Mouse (Mus musculus) heart, postnatal 36 days (tissue): ENCODE measurements around the gene Exo5. TPM values are rescaled to one million over a fixed set of nuclear protein-coding genes. Genes with fewer than 3 reads are reported as not detected.

Experiments used
- DNase-seq, 2 experiments: peaks; one replicate each; pipeline ENCODE4 v3.0.0; 2021 to 2022
- intact Hi-C: fragments of 180-260 bp; cut with DNase I; formaldehyde crosslinking; loops from one replicate; pipeline ENCODE4 v1.15.1; 2025
- total RNA-seq, 2 experiments: library from RNA; stranded (reverse); gene quantifications; 2 replicates each; pipeline ENCODE4 v1.2.3; 2021

Gene Exo5
- total RNA-seq, 2 experiments from 2014 or later, result 2.7 to 5.0 TPM

DNA sequence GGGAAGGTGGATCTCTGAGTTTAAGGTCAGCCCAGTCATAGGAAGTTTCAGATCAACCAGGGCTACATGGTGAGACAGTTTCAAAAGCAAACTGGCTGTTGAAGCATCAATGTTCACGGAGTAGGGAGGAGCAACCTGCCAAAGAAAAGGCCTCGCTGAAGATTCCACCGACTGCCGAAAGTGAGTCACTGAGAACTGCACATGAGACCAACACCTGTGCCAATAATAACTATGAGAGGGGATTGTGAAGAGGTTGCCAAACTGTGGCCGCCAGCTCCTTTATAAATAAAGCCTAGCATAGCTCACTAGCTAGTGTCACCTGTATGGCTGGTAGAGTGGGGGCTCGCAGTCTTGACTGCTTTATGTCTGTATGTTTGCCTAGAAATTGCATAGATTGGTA, 13.7 kb downstream of the Exo5 start:
- no peak for DNase-seq
- intact Hi-C loops, result no loop called here

DNA sequence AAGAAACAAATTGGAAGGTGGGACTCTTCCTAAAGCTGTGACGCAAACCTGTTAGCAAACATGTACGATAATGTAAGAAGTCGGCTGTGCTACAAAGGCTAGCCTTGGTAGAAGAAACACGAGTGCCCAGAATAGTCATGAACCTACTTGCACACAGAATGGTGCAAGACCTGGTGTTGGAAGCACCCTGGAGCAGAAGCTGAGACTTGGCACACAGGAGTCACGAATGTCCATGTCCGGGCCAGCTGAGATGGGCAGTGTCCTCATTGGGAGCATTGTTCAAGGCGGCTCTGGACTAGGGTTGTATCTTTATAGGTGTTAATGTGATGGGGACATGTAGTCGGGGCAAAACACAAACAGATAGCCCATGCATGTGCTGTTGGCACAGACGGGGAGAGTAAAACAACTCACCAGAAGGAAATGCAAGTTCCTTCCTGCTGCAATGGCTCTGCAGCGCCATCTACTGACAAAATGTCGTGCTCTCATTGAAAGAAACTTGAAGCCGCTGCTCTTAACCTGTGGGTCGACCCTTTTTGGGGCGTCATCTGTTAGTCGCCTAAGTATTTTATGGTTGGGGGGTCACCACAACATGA, 15.2 kb downstream of the Exo5 start:
- intact Hi-C loops, result loop anchor here (2.0 kb wide), 1 partner anchor 59 kb away; no protein-coding TSS in a partner anchor
- peak; percentile 34 to 63 for DNase-seq

DNA sequence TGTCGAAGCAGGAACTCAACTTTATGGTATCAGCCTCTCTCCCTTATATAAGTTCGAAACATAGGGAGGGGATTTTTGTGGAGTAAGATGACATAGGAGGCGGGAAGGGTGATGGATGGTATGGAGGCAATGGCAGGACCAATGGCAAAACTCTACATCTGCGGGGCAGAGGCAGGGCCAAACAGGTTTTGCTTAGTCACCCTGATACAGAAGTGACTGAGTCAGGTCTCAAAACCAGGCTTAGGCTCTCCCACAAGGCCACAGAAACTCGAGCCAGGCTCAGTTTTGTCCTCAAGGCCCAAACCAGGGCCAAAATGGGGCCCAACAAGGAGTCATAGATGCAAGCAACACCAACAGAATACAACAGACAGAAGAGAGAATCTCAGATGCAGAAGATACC, 19.2 kb downstream of the Exo5 start:
- DNase-seq, result no peak
- intact Hi-C loops, result no loop called here

DNA sequence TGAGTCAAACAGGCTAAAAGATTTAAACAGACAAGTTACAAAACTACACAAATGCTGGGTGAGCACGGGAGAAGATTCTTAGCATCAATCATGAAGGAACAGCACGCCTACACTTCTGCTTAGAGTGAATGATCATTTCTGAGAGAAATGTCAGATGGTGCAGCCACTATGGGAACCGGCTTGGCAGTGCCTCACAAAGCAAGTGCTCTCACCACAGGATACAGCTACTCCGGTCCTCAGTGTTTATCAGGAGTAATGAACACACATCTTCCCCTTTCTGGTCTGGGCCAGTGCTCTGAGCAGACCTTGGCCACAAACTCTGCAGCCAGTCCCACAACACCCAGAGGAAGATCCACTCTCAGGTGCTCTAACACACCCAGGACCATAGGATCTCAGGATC, 20.3 kb downstream of the Exo5 start:
- intact Hi-C loops, result no loop called here
- no peak for DNase-seq

DNA sequence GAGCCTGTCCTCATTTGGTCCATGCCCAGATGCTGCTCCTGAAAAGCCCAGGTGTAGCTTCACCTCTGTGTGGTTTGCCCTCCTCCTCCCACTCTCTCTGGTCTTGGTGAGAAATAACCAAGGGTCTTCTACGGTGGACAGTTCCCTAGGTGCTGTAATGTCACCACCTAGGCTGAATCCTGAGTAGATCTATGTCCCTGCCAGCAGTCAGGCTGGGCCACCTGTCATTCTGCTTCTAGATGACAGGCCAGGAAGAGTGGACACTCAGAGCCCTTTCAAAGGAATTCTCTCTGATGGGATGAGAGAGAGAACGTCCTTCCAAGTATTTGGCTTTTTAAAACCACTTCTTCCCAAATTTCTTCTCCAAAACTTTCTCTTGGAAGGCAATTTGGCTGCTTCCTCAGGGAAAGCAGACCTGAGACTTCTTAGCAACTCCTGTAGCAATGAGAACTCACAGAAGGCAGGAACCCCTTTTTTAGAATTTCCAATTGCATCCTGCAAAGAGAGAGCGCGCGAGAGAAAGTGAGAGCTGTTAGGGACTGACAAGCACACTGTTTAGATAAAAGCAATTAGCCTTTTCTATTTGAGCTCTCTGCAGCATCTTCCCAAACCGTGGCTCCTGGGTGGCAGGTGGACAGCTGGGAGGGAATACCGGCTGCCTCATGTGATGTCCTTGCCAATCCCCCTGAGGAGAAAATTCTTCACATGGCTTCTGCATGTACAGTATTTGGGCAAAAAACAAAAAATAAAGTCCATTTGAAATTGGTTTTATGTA, 28.8 kb downstream of the Exo5 start:
- intact Hi-C loops, result no loop called here
- no peak for DNase-seq

DNA sequence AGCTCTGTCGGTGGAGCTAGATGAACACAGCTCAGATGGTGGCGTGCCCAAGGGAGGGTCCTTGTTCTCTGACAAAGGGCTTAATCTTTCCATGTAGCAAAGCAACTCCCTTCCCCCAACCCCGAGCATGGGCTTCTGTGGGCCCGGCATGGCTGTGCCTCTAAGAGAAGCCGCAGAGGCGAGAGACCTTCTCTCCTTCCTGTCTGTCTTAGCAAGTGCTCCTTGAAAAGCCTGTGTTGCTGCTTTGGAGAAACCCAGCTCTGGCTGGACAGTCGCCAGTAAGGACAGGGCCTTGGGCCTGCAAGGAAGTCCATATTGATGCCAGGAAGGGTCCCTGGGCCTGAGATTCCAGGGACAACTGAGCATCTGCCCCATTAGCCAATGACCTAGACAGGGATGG, 29.6 kb downstream of the Exo5 start:
- intact Hi-C loops, result no loop called here
- DNase-seq, result no peak

DNA sequence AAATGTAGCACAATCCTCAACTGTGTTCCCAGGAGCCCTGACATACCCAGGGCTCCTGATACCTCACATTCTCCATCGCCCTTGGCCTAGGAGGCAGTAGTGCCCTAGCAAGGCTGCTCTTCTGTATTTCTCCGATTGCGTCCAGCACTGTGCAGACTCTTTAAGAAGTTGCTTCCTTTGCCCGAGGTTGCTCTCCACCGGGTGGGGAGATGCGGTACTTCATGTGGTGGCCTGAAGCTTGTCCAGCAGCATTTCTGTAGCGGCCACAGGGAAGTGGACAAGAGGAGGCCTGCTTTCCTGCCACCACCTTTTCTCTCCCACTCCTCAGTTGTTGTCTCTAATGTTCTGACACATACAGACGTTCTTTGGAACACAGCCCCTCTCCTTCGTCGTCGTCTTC, 30.2 kb downstream of the Exo5 start:
- intact Hi-C loops, result no loop called here

DNA sequence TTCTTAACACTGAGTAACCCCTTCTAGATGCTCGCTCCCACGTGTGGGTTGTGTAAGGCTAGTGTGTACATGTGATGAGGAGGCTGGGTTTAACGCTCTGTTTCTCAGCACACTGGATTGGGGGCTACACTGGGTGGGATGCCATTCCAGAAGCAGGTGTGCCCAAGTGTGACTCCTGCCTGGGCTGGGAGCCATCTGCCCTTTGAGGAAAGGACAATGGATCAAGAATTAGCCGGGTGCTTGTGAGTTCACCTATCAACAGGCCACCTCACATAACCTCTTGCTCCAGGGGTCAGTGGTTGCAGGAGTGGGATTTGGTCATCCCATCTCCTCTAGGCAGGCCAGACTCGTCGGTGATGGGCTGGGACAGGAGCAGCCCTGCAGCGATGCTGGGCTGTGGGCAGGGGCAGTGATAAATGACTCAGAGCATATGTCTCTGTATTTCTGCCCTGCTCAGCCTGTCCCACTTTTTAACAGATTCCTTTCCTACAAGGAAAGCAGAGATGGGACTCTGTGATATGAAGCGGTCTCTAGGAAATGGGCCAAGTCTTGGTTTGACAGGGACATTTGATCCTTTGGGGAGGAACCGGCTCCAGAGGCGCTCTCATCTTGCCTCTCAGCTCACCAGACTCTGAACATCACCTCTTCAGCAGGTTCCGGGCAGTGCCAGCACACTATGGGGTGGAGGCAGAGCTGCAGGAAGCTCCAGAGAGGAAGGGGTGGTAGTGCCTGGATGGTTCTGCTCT, 31.0 kb downstream of the Exo5 start:
- intact Hi-C loops, result no loop called here
- DNase-seq, result no peak

More for the DNA sequence above, 30.2 kb downstream of the Exo5 start:
- no peak for DNase-seq

DNA sequence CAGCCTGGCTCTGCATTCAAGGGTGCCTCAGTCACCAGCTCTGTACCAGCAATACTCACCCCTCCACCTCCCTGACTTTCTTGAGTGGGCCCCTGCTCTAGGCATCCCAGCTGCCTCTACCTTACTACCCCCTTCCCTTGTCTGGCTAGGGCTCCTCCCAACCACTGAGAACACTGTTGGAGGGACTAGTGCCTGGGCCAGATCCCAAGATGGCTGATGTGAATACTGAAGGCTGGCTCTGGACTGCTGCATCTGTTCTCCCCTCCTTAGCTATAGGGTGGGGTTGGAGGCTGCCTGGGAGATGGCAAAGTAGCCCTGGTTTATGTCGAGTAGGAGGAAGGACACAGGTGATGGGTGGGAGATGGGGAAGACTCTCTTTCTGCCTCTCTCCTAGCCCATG, 32.3 kb downstream of the Exo5 start:
- intact Hi-C loops, result no loop called here
- no peak for DNase-seq

DNA sequence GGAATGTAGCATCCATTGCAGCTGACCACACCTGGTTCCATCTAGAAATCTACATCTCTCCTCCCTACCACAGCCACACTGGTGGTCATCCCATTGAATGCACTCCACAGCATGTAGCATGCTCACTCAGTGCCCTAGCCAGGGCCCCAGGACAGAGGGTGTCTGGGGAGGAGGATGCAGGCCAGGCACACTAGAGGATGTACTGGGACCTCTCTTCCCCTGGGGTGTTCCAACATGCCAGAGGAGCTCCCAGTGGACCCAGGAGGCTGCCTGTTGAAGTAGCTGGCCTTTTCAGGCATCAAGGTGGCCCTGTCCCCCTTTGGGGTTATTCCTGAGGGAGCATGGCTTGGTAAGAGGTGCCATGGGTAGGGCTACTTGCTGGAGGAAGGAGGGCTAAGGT, 32.9 kb downstream of the Exo5 start:
- DNase-seq, result no peak
- intact Hi-C loops, result no loop called here

DNA sequence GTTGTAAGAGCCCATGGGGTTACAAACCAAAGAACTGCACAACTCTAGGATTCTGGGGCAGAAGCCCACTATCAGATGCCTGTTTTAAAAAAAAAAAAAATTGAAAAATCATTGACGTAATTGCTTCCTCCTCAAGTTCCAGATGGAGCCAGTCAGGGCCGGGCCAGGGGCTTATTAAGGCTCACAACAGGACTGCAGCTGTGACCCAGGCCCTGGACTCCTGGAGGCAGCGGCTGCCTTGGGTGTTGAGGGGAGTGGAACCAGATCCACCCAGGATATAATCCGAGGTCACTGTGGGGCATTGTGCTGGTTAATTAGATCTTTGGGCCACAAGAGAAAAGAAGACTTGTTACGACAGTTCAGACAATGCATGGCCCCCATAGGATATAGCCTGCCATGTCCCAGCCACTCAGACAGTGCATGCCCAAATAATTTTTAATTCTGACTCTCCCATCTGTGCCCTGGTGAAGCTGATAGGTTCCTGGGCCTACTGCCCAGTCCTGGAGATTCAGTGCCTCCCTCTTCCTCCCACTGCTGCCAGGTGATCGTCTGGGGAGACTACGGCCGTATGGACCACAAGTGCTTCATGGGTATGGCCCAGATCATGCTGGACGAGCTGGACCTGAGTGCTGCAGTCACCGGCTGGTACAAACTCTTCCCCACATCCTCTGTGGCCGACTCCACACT, 33.9 kb downstream of the Exo5 start:
- intact Hi-C loops, result no loop called here
- no peak for DNase-seq

DNA sequence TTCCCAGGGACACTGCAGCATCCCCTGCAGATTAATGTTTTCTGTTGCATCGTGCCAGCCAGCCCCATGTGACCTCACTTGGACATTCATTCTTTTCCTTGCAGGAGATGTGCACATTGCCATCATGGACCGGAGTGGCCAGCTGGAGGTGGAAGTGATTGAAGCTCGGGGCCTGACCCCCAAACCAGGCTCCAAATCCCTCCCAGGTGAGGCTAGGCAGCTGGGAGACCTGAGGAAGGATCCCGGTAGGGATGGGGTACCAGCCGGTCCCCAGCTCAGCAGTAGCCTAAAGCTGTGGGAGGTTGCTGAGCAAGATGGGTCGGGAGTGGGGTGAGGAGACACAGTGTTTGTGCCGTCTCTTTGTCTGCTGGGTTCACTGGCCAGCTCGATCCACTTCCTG, 35.9 kb downstream of the Exo5 start:
- DNase-seq, result no peak
- intact Hi-C loops, result loop anchor here (5.0 kb wide), 2 partner anchors 207 to 297 kb away; no protein-coding TSS in a partner anchor

DNA sequence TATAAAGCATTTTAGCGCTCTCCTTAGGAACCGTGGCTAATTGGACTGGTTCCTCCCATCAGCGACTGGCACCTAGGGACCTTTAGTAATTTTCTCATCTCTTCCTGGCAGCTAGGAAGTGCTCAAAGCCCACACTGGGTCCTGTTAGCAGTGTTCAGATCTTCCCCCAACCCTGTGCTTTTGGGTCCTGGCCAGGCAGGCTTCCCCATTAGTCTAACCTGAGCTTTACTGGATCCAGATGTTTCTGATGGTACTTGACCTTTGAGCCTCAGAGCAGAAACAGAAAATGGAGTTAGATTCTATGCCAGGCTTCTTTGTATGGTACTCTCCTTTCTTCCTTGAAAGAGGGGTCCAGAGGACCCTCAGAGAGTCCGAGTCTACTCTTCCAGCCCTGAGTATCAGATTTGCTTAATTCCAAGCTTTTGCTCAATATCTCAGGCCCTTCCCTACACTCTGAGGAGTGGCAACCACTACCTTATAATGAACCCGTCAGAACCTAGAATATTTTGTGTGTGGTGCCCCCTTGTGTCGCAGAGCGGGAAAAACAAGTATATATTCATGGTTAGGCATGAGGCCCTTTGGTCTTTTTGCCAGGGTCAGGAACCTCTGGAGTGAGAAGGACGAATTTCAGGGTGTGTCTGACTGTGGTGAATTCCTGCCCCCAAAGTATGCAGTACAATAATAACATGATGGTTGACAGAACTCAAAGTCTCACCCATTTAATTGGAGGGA, 37.3 kb downstream of the Exo5 start:
- DNase-seq, result peak; percentile 44 to 45
- intact Hi-C loops, result loop anchor here (2.0 to 5.0 kb wide), 3 partner anchors 35 to 295 kb away; no protein-coding TSS in a partner anchor

DNA sequence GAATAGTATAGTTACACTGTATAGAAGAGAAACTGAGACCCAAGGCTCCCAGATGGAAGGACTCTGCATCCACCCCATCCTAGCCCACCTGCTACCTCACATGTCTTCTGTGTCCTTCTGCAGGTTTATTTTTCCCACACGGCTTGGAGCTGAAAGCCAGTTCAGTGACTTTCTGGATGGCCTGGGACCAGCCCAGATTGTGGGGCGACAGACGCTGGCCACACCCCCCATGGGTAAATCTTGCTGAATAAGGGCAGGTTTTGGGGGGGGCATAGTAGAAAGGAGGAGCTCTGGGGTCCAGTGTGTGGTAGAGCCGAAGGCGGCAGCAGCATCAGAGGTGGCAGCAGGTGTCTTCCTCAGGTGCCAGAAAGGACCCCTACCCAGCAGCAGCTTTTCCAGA, 38.0 kb downstream of the Exo5 start:
- intact Hi-C loops, result loop anchor here (2.0 to 5.0 kb wide), 3 partner anchors 34 to 295 kb away; no protein-coding TSS in a partner anchor
- DNase-seq, result no peak

DNA sequence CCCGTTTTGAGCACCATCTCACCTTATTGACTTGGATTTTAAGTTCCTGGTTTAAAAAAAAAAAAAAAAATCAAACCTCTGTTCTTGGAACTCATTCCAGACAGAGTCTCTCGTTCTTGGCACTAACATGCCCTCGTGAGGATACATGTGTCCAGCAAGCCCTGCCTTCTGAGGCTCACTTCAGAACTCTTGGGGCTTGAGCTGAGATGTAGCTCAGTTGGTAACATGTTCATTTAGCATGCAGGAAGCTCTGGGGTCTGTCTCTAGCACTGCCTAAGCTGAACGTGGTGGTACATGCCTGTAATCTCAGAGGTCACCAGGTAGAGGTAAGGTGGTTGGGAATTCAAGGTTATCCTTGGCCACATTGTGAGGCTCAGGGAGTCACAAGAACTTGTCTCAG, 38.7 kb downstream of the Exo5 start:
- intact Hi-C loops, result loop anchor here (2.0 to 5.0 kb wide), 3 partner anchors 33 to 294 kb away; no protein-coding TSS in a partner anchor
- no peak for DNase-seq

DNA sequence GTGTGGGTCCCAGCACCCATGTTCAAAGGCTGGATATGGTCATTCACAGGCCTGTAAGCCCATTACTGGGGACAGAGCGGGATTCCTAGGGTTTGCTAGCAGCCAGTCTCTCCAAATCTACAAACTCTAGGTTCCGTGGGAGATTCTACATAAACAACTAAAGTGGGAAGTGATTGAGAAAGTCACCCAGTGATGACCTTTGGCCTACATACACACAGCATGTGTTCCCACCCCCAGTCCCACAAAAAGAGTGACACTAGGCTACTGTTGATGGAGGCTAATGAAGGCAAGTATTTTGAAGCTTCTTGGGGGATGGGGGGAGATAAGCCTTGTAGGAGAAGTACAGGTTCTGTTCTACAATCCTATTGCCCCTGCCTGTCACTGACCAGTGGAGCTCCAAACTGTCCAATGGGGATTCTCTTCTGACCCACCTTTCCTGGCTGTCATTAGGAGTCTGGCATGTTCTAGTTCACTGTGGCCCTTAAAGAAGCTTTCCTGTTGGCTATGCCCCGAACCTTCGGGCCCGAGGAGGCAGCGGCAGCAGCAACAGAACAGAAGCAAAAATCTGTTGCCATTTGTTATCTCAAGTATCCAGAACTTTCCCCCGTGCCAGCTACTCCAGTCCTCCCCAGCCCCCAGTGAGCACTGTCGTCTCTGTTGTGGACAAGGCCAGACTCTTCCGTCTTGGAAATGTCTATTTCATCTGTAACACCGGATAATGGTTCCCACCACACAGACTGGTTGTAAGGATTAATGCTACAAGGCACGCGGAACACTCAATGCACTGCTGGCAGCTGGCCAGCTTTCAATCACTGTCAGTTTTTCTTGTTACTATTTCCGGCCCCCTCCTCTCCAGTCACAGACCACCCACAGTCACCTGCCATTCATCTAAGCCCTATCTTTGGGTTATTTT, 39.4 kb downstream of the Exo5 start:
- intact Hi-C loops, result loop anchor here (2.0 to 5.0 kb wide), 3 partner anchors 33 to 293 kb away; no protein-coding TSS in a partner anchor
- no peak for DNase-seq

DNA sequence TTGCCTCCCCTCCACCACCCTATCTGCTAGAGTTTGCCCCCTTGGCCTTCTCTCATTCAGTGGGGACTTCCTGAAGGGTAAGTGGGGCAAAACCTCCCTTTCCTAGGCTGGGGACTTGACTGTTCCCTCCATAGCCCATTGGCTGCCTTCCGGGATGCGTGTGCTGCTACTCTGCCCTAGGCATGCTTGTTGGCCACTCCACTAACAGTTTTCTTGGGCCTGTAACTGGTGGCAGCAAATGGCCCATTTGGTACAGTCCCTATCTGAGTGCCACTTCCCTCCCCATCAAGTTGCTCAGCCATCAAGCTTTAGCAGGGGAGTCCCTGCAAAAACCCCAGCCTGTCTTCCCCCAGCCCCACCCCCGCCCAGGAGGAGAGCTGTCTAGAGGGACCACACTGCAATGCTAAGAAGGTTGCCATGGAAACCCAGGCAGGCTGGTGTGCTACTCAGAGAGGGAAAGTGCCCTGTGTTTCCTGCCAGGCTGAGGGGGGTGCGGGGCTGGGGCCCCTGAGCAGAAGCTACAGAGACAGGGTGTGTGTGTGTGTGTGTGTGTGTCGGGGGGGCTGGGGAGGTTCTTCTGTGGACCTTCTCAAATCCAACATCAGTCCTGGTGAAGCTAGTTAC, 42.7 kb downstream of the Exo5 start:
- intact Hi-C loops, result no loop called here
- no peak for DNase-seq

DNA sequence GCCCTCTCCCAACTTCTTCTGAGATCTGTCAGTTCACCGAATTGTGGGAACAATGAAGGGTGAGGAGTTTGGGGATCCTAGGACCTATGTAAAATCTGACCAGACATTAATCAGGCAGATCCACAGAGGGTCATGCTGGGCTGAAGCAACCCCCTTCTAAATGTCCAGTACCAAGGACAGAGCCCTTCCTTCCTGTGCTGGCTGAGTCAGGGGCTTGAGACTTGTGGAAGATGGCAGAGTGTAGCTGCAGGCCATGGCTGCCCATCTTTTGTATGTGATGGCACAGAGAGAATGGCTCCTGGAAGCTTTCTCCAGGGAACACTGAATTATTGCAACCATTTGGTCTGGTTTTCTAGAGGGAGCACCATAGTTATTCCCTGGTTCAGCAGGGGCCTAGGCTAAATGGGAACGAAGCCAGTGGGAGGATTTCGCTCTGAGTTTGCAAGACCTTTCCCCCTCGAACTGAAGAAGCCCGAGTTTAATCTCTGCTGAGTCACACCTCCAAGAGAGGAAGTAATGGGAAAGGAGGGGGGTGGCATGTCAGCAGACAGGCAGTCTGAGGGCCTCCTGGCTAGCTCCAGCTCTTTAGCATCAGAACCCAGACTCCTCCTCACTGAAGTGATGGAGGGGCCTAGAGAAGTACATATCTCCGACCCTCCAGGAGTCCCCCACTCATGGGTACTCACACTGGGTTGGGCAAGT, 43.9 kb downstream of the Exo5 start:
- intact Hi-C loops, result no loop called here
- no peak for DNase-seq
